Mouse (Mus musculus) ES-Bruce4 (cell line): ENCODE data around the gene Arsj.

Source experiments
- EP300 ChIP-seq: IDR thresholded peaks from 2 replicates; pipeline ENCODE4 v1.6.1; 2011; ENCODE audit warnings: low read depth, low read length; ENCODE audit not compliant: insufficient read depth
- POLR2A ChIP-seq: IDR thresholded peaks from one replicate; pipeline ENCODE4 v1.8.1; 2011; ENCODE audit warnings: low read length; ENCODE audit not compliant: insufficient read depth

DNA sequence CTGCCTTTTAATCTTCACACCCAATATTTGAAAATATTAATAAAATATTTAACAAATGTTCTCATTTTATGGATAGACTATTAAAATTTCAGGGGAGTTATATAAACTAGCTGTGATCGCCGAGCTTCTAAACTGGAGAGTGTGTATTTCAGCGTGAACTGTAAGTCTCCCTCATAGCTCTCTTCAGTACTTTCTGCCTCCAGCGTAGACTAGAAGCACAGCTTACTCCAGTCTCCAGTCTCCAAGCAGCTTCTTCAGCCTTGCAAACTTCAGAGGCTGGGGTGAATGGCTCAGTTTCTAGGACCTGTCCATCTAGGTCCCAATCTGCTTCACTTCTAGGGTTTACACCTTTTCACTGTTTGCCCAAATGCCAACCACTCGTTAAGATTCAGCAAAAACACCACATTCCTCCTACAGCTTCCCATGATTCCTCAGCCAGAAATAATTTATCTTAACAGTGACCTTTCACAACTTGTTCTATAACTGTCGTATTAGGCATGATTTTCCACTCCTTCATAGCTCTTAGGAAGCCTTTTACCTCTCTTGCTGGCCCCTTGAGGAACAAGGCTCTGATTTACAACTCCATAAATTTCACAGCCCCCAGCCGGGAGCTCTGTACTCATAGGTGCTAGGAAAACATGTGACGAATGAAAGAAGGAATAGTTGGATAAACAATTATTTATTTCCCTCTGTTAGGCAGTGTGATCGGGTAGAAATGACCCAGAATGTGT lies 9.5 kb downstream of the Arsj start:
- TF ChIP-seq POLR2A, result no peak
- TF ChIP-seq EP300, result no peak
